Mouse (Mus musculus): ENCODE results near the gene Tmem97. TPM values are rescaled to one million over a fixed set of nuclear protein-coding genes. Genes with fewer than 3 reads are reported as not detected.
"Not testable (repeated sequence)": the region's sequence is repeated elsewhere in the genome, so short reads cannot be mapped to it uniquely, and the experiment has no call there.

Gene Tmem97
- total RNA-seq (2021) = 10 to 100 TPM; 14.5 to 16.8 TPM

GRCm38 (mm10) chr11:78550168-78551058 lies at the start of gene Tmem97:
Gene Tmem97 (minus strand): TSS chr11:78550777.
- intact Hi-C loops (cut with DNase I) = no loop called here
- DNase-seq = peak; percentile 97

- intact Hi-C loops (cut with DNase I) = no loop called here
- peak in 1 of 2 experiments; percentile 20 for DNase-seq
Observed at GRCm38 (mm10) chr11:78600051-78600450, 49.5 kb upstream of the Tmem97 start.

- intact Hi-C loops (cut with DNase I) = no loop called here
- DNase-seq = no peak
Observed at GRCm38 (mm10) chr11:78598763-78599415, 48.3 kb upstream of the Tmem97 start.

GRCm38 (mm10) chr11:78596750-78597149 lies 46.2 kb upstream of the Tmem97 start:
- no peak for DNase-seq
- intact Hi-C loops (cut with DNase I) = no loop called here

- intact Hi-C loops (cut with DNase I) = no loop called here
Observed at GRCm38 (mm10) chr11:78595773-78596172, 45.2 kb upstream of the Tmem97 start.

GRCm38 (mm10) chr11:78594271-78594964 lies 43.8 kb upstream of the Tmem97 start:
- intact Hi-C loops (cut with DNase I) = no loop called here
- DNase-seq = no peak

More at GRCm38 (mm10) chr11:78595773-78596172, 45.2 kb upstream of the Tmem97 start:
- DNase-seq = no peak

- intact Hi-C loops (cut with DNase I) = loop anchor here (2.0 kb wide), 1 partner anchor 239 kb away; the partner anchor contains the start of gene Lyrm9
- DNase-seq = not testable (repeated sequence)
Observed at GRCm38 (mm10) chr11:78587677-78588076, 37.1 kb upstream of the Tmem97 start.

GRCm38 (mm10) chr11:78586099-78586498 lies 35.5 kb upstream of the Tmem97 start:
- intact Hi-C loops (cut with DNase I) = no loop called here
- no peak for DNase-seq

- intact Hi-C loops (cut with DNase I) = no loop called here
- no peak for DNase-seq
Observed at GRCm38 (mm10) chr11:78582848-78583247, 32.3 kb upstream of the Tmem97 start.

GRCm38 (mm10) chr11:78574975-78575374 lies 24.4 kb upstream of the Tmem97 start:
- intact Hi-C loops (cut with DNase I) = no loop called here

GRCm38 (mm10) chr11:78574536-78574935 lies 24.0 kb upstream of the Tmem97 start:
- intact Hi-C loops (cut with DNase I) = no loop called here
- no peak for DNase-seq

More at GRCm38 (mm10) chr11:78574975-78575374, 24.4 kb upstream of the Tmem97 start:
- no peak for DNase-seq

- intact Hi-C loops (cut with DNase I); DNase-seq: not testable (repeated sequence)
Observed at GRCm38 (mm10) chr11:78574031-78574430, 23.5 kb upstream of the Tmem97 start.

GRCm38 (mm10) chr11:78571854-78572253 lies 21.3 kb upstream of the Tmem97 start:
- intact Hi-C loops (cut with DNase I) = no loop called here
- DNase-seq = no peak

GRCm38 (mm10) chr11:78571441-78571840 lies 20.9 kb upstream of the Tmem97 start:
- intact Hi-C loops (cut with DNase I) = no loop called here

GRCm38 (mm10) chr11:78569806-78570205 lies 19.2 kb upstream of the Tmem97 start:
- DNase-seq = no peak
- intact Hi-C loops (cut with DNase I) = no loop called here

More at GRCm38 (mm10) chr11:78571441-78571840, 20.9 kb upstream of the Tmem97 start:
- DNase-seq = no peak

- intact Hi-C loops (cut with DNase I) = no loop called here
- DNase-seq = no peak
Observed at GRCm38 (mm10) chr11:78568827-78569226, 18.2 kb upstream of the Tmem97 start.

GRCm38 (mm10) chr11:78567614-78568013 lies 17.0 kb upstream of the Tmem97 start:
- intact Hi-C loops (cut with DNase I) = no loop called here
- no peak for DNase-seq

GRCm38 (mm10) chr11:78566775-78567174 lies 16.2 kb upstream of the Tmem97 start:
- intact Hi-C loops (cut with DNase I) = no loop called here
- peak; percentile 44 to 51 for DNase-seq

- DNase-seq = peak; percentile 81 to 84
- intact Hi-C loops (cut with DNase I) = loop anchor here (1.0 kb wide), 1 partner anchor 268 kb away; no protein-coding TSS in a partner anchor
Observed at GRCm38 (mm10) chr11:78560447-78560846, 9.9 kb upstream of the Tmem97 start.

- intact Hi-C loops (cut with DNase I) = no loop called here
- DNase-seq = no peak
Observed at GRCm38 (mm10) chr11:78557241-78557640, 6.7 kb upstream of the Tmem97 start.

- intact Hi-C loops (cut with DNase I) = no loop called here
- no peak for DNase-seq
Observed at GRCm38 (mm10) chr11:78556070-78556469, 5.5 kb upstream of the Tmem97 start.

Measured in heart, postnatal 10 days (tissue).